Mouse (Mus musculus): Measurements from ENCODE around the gene Sesn1.

GRCm38 (mm10) chr10:41829980-41830379 is 20.2 kb downstream of the Sesn1 start:
- TF ChIP-seq CTCF (IDR thresholded peaks at IDR 0.05), result no peak
- no peak for TF ChIP-seq EP300 (IDR thresholded peaks at IDR 0.05)
